Mouse (Mus musculus): Measurements from ENCODE around the gene Cdk10.
"Not testable (repeated sequence)": the region's sequence is repeated elsewhere in the genome, so short reads cannot be mapped to it uniquely, and the experiment has no call there.

Cdk10 gene

GRCm38 (mm10) chr8:123224278-123225266 is at the start of gene Cdk10:
Gene Cdk10, plus strand, starts transcription at chr8:123224842.
- peak; percentile 86 for DNase-seq (ENCODE audit: low read depth, low spot score)

- no peak for DNase-seq (ENCODE audit: low read depth, low spot score)
These were observed 43.3 kb upstream of the Cdk10 start for GRCm38 (mm10) chr8:123181391-123181790.

- DNase-seq (ENCODE audit: low read depth, low spot score) = no peak
These were observed 38.9 kb upstream of the Cdk10 start, which contains the start of gene Dpep1 for GRCm38 (mm10) chr8:123185566-123186409. Gene Dpep1, plus strand, starts transcription at chr8:123186242.

GRCm38 (mm10) chr8:123188006-123188405 is 36.6 kb upstream of the Cdk10 start:
- DNase-seq (ENCODE audit: low read depth, low spot score) = no peak

- no peak for DNase-seq (ENCODE audit: low read depth, low spot score)
These were observed 35.8 kb upstream of the Cdk10 start for GRCm38 (mm10) chr8:123188841-123189240.

- DNase-seq (ENCODE audit: low read depth, low spot score) = peak; percentile 69
These were observed 34.0 kb upstream of the Cdk10 start for GRCm38 (mm10) chr8:123190678-123191077.

GRCm38 (mm10) chr8:123191908-123192307 is 32.7 kb upstream of the Cdk10 start:
- no peak for DNase-seq (ENCODE audit: low read depth, low spot score)

GRCm38 (mm10) chr8:123193771-123194170 is 30.9 kb upstream of the Cdk10 start:
- no peak for DNase-seq (ENCODE audit: low read depth, low spot score)

- DNase-seq (ENCODE audit: low read depth, low spot score) = not testable (repeated sequence)
These were observed 27.6 kb upstream of the Cdk10 start for GRCm38 (mm10) chr8:123197016-123197415.

GRCm38 (mm10) chr8:123199864-123200263 is 24.8 kb upstream of the Cdk10 start:
- no peak for DNase-seq (ENCODE audit: low read depth, low spot score)

- peak; percentile 73 for DNase-seq (ENCODE audit: low read depth, low spot score)
These were observed 22.4 kb upstream of the Cdk10 start for GRCm38 (mm10) chr8:123202288-123202687.

- no peak for DNase-seq (ENCODE audit: low read depth, low spot score)
These were observed 21.1 kb upstream of the Cdk10 start for GRCm38 (mm10) chr8:123203571-123203970.

GRCm38 (mm10) chr8:123211876-123212275 is 12.8 kb upstream of the Cdk10 start:
- no peak for DNase-seq (ENCODE audit: low read depth, low spot score)

GRCm38 (mm10) chr8:123212321-123213117 is 12.1 kb upstream of the Cdk10 start, which contains the start of the genes Chmp1a and Spata33:
Gene Chmp1a, minus strand, starts transcription at chr8:123212763.
Gene Spata33, plus strand, starts transcription at chr8:123212832.
- peak; percentile 91 for DNase-seq (ENCODE audit: low read depth, low spot score)

- no peak for DNase-seq (ENCODE audit: low read depth, low spot score)
These were observed 11.4 kb upstream of the Cdk10 start for GRCm38 (mm10) chr8:123213118-123213772.

- DNase-seq (ENCODE audit: low read depth, low spot score) = no peak
These were observed 9.2 kb upstream of the Cdk10 start for GRCm38 (mm10) chr8:123215430-123215829.

- DNase-seq (ENCODE audit: low read depth, low spot score) = no peak
These were observed 3.7 kb upstream of the Cdk10 start for GRCm38 (mm10) chr8:123220917-123221316.

GRCm38 (mm10) chr8:123228416-123228815 is 3.8 kb downstream of the Cdk10 start:
- no peak for DNase-seq (ENCODE audit: low read depth, low spot score)

GRCm38 (mm10) chr8:123230326-123230725 is 5.7 kb downstream of the Cdk10 start:
- not testable (repeated sequence) for DNase-seq (ENCODE audit: low read depth, low spot score)

- no peak for DNase-seq (ENCODE audit: low read depth, low spot score)
These were observed 7.1 kb downstream of the Cdk10 start for GRCm38 (mm10) chr8:123231742-123232141.

GRCm38 (mm10) chr8:123232553-123232952 is 7.9 kb downstream of the Cdk10 start:
- DNase-seq (ENCODE audit: low read depth, low spot score) = no peak

Measured in embryo, embryonic 11.5 days (tissue).